Mouse (Mus musculus) embryonic facial prominence, embryonic 11.5 days (tissue): ENCODE data around the gene Slc44a3. TPM values are rescaled to one million over a fixed set of nuclear protein-coding genes. Genes with fewer than 3 reads are reported as not detected.

Experiments used
- ATAC-seq: fragments of 200-750 bp; cut with Nextera tagmentation; replicated peaks from 2 replicates; pipeline ENCODE4 v1.8.0; 2017; ENCODE audit warnings: low read depth; ENCODE audit not compliant: insufficient number of reproducible peaks, low FRiP score, low TSS enrichment
- DNase-seq: peaks from one replicate; pipeline ENCODE4 v3.0.0-alpha.2; 2015; ENCODE audit warnings: low spot score
- H3K27ac ChIP-seq: fragments of 300-500 bp; sonication (generic); replicated peaks from 2 replicates; pipeline ENCODE4 v1.5.1; 2014; ENCODE audit warnings: mild to moderate bottlenecking, low read depth, low read length, control low read depth
- H3K27me3 ChIP-seq: fragments of 300-500 bp; sonication (generic); 2 replicates; pipeline ENCODE4 v1.6.1; 2014; ENCODE audit warnings: mild to moderate bottlenecking, low read length, moderate library complexity, mixed read lengths; ENCODE audit not compliant: control insufficient read depth, insufficient read depth
- H3K36me3 ChIP-seq: fragments of 300-500 bp; sonication (generic); replicated peaks from 2 replicates; pipeline ENCODE4 v1.6.1; 2014; ENCODE audit warnings: low read depth, mild to moderate bottlenecking, low read length, moderate library complexity, mixed read lengths; ENCODE audit not compliant: control insufficient read depth, insufficient read depth
- H3K4me1 ChIP-seq: fragments of 300-500 bp; sonication (generic); 2 replicates; pipeline ENCODE4 v1.6.1; 2014; ENCODE audit warnings: low read length, mixed read lengths; ENCODE audit not compliant: control insufficient read depth, insufficient read depth
- H3K4me2 ChIP-seq: fragments of 300-500 bp; sonication (generic); 2 replicates; pipeline ENCODE4 v1.6.1; 2014; ENCODE audit warnings: low read depth, mild to moderate bottlenecking, control low read depth, low read length, moderate library complexity
- H3K4me3 ChIP-seq: fragments of 300-500 bp; sonication (generic); 2 replicates; pipeline ENCODE4 v1.5.1; 2014; ENCODE audit warnings: low read depth, low read length, control low read depth
- H3K9ac ChIP-seq: fragments of 300-500 bp; sonication (generic); replicated peaks from 2 replicates; pipeline ENCODE4 v1.6.1; 2014; ENCODE audit warnings: mild to moderate bottlenecking, control low read depth, low read length
- H3K9me3 ChIP-seq: fragments of 300-500 bp; sonication (generic); replicated peaks from 2 replicates; pipeline ENCODE4 v1.6.1; 2016; ENCODE audit warnings: mild to moderate bottlenecking, low read length, inconsistent platforms, mixed read lengths; ENCODE audit not compliant: control insufficient read depth
- WGBS: fragments of 180-500 bp; shearing (Covaris S2); extraction: QIAGEN DNeasy Blood & Tissue Kit; methylation state at CpG from one replicate; pipeline ENCODE4 v1.1.7; 2014; 5-methylcytosine and 5-hydroxymethylcytosine counted together
- polyA plus RNA-seq: library from polyadenylated mRNA; unstranded; fragments of >200 nt; fragmentation: Nextera tagmentation; extraction: Ambion mirVana; gene quantifications from 2 replicates; pipeline ENCODE4 v1.2.1, GENCODE M21; 2014

The Slc44a3 gene
- polyA plus RNA-seq, 1 experiment from 2014 or later: 0.32 TPM

- H3K27me3 ChIP-seq: no peaks in the 10 kb centered on the region
- no peaks in the 10 kb centered on the region for H3K9me3 ChIP-seq
- DNase-seq: peak; percentile 85
- H3K27ac ChIP-seq: peak overlapping the region; percentile 88
- H3K9ac ChIP-seq: peak overlapping the region; percentile 98
- H3K36me3 ChIP-seq: no peaks in the 10 kb centered on the region
- peak overlapping the region; percentile 89 for H3K4me3 ChIP-seq
- peak overlapping the region; percentile 86 for H3K4me2 ChIP-seq
- peak; percentile 66 for ATAC-seq
- under 1% methylated on average over 86 of the region's 93 CpGs for WGBS
- H3K4me1 ChIP-seq: peaks cover 3% of the 10 kb centered on the region
These were observed 105.3 kb downstream of the Slc44a3 start for GRCm38 (mm10) chr3:121426621-121427519.

- DNase-seq: peak; percentile 97
- no peaks in the 10 kb centered on the region for H3K9me3 ChIP-seq
- H3K9ac ChIP-seq: peak within 1 kb of the TSS; percentile 98
- H3K27ac ChIP-seq: peak within 1 kb of the TSS; percentile 88
- under 1% methylated on average over 42 of the region's 66 CpGs for WGBS
- no peaks in the 10 kb centered on the region for H3K36me3 ChIP-seq
- peak; percentile 90 for ATAC-seq
- peaks cover 3% of the 10 kb centered on the region for H3K4me1 ChIP-seq
- peak within 1 kb of the TSS; percentile 86 for H3K4me2 ChIP-seq
- peak within 1 kb of the TSS; percentile 89 for H3K4me3 ChIP-seq
- H3K27me3 ChIP-seq: no peaks in the 10 kb centered on the region
These were observed 106.2 kb downstream of the Slc44a3 start, which contains the start of gene Cnn3 for GRCm38 (mm10) chr3:121425861-121426620. TSS of gene Cnn3 (plus strand) at chr3:121426497.

- WGBS: 81% methylated on average over 8 of the region's 8 CpGs
- ATAC-seq: no peak
These were observed 109.8 kb downstream of the Slc44a3 start for GRCm38 (mm10) chr3:121422405-121422804.

GRCm38 (mm10) chr3:121418850-121419435 lies 113.3 kb downstream of the Slc44a3 start:
- no peak overlapping the region for H3K27ac ChIP-seq
- no peaks in the 10 kb centered on the region for H3K36me3 ChIP-seq
- H3K9me3 ChIP-seq: no peaks in the 10 kb centered on the region
- DNase-seq (no peak), ATAC-seq (no peak; the same call in none of the 2 replicates)
- H3K27me3 ChIP-seq: no peaks in the 10 kb centered on the region
- no peak overlapping the region for H3K4me3 ChIP-seq
- no peaks in the 10 kb centered on the region for H3K4me1 ChIP-seq
- no peak overlapping the region for H3K4me2 ChIP-seq
- WGBS: 68% methylated on average over 9 of the region's 9 CpGs
- no peak overlapping the region for H3K9ac ChIP-seq

More at GRCm38 (mm10) chr3:121422405-121422804, 109.8 kb downstream of the Slc44a3 start:
- Histone ChIP-seq H3K36me3 (no peaks in the 10 kb centered on the region), H3K27ac (no peak overlapping the region), H3K9me3 (no peaks in the 10 kb centered on the region), H3K9ac (no peak overlapping the region), H3K27me3 (no peaks in the 10 kb centered on the region), H3K4me1 (no peaks in the 10 kb centered on the region), H3K4me2 (no peak overlapping the region), H3K4me3 (no peak overlapping the region)
- no peak for DNase-seq

- Histone ChIP-seq H3K27ac (no peak overlapping the region), H3K4me3 (no peak overlapping the region), H3K4me1 (no peaks in the 10 kb centered on the region), H3K36me3 (no peaks in the 10 kb centered on the region), H3K9me3 (no peaks in the 10 kb centered on the region), H3K9ac (no peak overlapping the region), H3K4me2 (no peak overlapping the region), H3K27me3 (no peaks in the 10 kb centered on the region)
- ATAC-seq: no peak
- WGBS: 39% methylated on average over 6 of the region's 6 CpGs
- DNase-seq: peak; percentile 36
These were observed 114.0 kb downstream of the Slc44a3 start for GRCm38 (mm10) chr3:121418251-121418601.

GRCm38 (mm10) chr3:121417379-121418250 lies 114.6 kb downstream of the Slc44a3 start:
- 63% methylated on average over 14 of the region's 14 CpGs for WGBS
- H3K4me3 ChIP-seq: no peak overlapping the region
- H3K9ac ChIP-seq: no peak overlapping the region
- no peaks in the 10 kb centered on the region for H3K27me3 ChIP-seq
- DNase-seq (no peak), ATAC-seq (peak; percentile 40; the same call in 1 of the 2 replicates)
- H3K4me2 ChIP-seq: no peak overlapping the region
- no peak overlapping the region for H3K27ac ChIP-seq
- no peaks in the 10 kb centered on the region for H3K36me3 ChIP-seq
- H3K9me3 ChIP-seq: no peaks in the 10 kb centered on the region
- H3K4me1 ChIP-seq: no peaks in the 10 kb centered on the region
